Mouse (Mus musculus) left cerebral cortex, adult 18-20 months (tissue): ENCODE data around the gene Gpr142. TPM values are rescaled to one million over a fixed set of nuclear protein-coding genes. Genes with fewer than 3 reads are reported as not detected.

ENCODE experiments used
- DNase-seq, 2 experiments: peaks; one replicate each; pipeline ENCODE4 v3.0.0; 2021 to 2022; ENCODE audit warnings: low spot score in 2 of 2, mixed read lengths in 1 of 2
- long read RNA-seq, 2 experiments: library from polyadenylated mRNA; stranded (forward); transcript quantifications; one replicate each; pipeline ENCODE4 v2.0.0; 2021
- total RNA-seq, 2 experiments: library from RNA; stranded (reverse); gene quantifications; 2 replicates each; pipeline ENCODE4 v1.2.3; 2021

Gpr142 gene
- not detected for total RNA-seq
- long read RNA-seq, experiment 1 = 0 reads
- long read RNA-seq, experiment 2 = 0 reads

DNA sequence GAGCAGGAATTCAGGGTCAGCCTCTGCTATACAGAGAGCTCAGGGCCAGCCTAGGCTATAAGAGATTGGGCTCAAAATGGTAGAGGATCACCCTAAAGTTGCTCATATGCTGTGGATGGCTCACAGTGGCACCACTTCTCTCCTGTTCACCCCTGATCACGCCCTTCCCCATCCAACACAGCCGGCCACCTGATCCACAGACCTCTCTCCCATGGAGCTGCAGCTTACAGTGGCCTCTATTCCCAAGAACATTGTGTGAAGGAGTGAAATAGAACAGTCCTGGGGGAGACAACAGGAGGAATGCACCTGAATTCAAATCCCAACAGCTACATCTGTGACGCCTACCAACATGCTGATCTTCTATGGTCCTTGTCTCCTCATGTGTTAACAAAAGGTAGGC lies at the start of gene Gpr142:
Gene Gpr142, plus strand, starts transcription at position 301 of the 400 bp plus-strand sequence.
- DNase-seq = no peak

DNA sequence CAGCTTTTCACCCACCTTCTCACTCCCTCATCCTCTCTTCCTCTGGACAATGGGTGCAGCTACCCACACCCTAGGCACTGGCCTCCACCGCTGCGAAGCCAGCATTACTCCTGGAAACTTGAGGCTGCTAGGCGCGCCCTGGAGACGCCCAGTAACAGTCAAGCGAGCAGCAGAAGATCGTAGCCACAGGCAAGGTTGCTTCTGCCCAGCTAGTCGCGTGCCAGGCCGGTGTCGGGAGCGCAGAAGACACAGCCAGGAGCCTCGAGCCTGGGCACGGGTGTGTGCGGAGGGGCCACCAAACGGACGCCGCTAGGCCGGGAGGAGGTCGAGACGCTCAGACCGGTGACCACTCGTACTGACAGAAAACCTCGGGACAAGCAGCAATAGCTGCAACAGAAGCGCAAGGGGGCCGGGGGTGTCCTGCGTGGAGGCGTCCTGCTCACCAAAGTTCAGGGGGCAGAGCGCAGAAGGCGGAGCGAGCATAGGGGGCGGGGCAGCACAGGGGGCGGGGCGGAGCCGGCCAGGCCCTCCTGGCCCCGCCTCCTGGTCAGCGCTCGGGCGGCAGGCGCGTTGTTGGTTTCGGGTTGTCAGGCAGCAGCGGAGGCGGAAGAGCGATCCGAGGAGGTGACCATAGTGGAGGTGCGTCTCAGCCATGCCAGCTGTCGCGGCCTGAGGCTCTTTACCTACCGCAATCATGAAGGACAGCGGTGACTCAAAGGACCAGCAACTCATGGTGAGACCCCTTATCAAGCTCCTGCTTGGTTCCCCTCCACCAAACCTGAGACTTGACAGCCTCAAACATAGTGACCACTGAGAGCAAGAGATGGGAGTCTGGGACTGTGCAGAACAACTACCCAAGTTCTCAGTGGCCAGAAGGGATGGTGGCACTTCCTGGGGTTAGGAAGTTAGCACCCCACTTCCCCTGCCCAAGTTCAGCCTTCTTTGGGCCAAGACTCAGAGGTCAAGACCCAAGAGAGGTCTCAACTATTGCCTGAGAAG lies 33.6 kb upstream of the Gpr142 start, which contains the start of gene Kif19a:
Gene Kif19a, plus strand, starts transcription at position 569 of the 999 bp plus-strand sequence.
- peak in 1 of 2 experiments; percentile 15 for DNase-seq

- DNase-seq = no peak
Measured at GRCm38 (mm10) chr11:114769911-114770310, 28.8 kb upstream of the Gpr142 start.

- no peak for DNase-seq
Measured at GRCm38 (mm10) chr11:114771896-114772295, 26.8 kb upstream of the Gpr142 start.

DNA sequence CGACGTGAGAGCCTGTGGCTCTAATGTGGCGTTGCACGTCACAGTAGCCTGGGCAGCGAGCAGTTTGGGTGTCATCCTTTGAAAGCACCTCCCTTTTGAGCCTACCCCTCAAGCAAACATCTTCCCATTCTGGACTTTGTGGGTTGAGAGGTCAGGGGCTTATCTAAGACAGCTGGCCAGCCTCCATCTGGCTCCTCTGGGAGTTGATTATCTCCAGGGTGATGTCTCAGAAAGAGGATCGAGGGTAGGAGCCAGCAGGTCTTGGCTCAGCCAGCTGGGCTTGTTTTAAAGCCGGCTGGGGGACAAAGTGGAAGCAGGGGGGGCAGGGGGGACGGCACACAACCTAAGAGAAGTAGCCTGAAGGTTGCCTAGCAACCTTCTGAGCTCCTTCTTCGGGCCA lies 18.6 kb upstream of the Gpr142 start:
- no peak for DNase-seq

GRCm38 (mm10) chr11:114785892-114786291 lies 12.8 kb upstream of the Gpr142 start:
- DNase-seq = no peak

DNA sequence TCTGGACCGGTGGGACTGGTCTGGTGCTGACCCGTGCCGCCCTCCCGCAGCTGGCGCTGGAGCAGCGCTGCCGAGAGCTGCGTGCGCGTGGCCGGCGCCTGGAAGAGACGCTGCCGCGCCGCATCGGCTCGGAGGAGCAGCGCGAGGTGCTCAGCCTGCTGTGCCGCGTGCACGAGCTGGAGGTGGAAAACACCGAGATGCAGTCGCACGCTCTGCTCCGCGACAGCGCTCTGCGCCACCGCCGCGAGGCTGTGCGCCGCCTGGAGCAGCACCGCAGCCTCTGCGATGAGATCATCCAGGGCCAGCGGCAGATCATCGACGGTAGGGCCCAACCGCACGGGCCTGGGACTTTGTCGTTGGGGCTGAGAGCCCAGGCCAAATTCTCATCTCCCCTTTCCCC lies 12.4 kb upstream of the Gpr142 start:
- DNase-seq = peak; percentile 62 to 69

DNA sequence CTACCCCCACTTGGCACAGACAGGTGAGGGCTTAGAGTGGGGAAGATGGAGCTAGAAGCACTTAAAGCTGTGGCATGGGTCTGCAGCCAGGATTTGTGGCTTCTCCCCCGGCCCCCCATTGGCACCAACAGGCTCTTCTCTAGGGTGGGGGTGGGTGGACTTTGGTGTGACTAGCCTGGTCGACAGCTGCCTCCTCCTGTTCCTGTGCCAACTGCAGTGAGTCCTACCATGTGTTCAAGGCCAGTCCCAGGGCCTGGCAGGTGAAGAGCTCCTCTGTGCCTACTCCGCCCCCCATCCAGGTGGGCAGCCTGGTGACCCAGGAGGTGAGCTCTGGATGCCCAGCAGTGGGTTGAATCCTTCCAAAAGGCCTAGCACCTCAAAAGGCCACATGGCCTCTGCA lies 11.1 kb upstream of the Gpr142 start:
- DNase-seq = no peak

GRCm38 (mm10) chr11:114789061-114789714 lies 9.5 kb upstream of the Gpr142 start:
- DNase-seq = peak; percentile 86 to 88

GRCm38 (mm10) chr11:114789716-114790115 lies 9.0 kb upstream of the Gpr142 start:
- no peak for DNase-seq

- no peak for DNase-seq
Measured at GRCm38 (mm10) chr11:114790171-114790570, 8.6 kb upstream of the Gpr142 start.

DNA sequence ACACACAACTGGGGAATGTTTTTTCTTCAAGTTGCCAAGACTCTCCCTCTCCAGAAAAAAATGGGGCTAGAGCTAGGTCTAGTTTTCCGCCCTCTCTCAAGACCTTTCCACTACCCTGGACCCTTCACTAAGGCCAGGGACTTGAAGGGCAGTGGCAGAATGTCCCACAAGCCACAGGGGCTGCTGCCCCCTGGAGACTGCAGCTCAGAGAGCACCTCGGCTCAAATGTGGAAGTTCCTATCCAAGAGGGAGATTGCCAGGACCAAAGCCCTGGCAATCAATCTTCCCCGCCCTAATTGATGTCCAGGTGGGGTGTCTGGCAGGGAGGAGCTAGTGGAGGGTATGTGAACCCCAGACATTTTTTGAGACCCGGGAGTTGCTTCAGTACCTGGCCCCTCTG lies 7.9 kb upstream of the Gpr142 start:
- no peak for DNase-seq

- DNase-seq = peak; percentile 30 to 46
Measured at GRCm38 (mm10) chr11:114791351-114791889, 7.3 kb upstream of the Gpr142 start.

GRCm38 (mm10) chr11:114791891-114792411 lies 6.8 kb upstream of the Gpr142 start:
- peak; percentile 39 to 62 for DNase-seq

DNA sequence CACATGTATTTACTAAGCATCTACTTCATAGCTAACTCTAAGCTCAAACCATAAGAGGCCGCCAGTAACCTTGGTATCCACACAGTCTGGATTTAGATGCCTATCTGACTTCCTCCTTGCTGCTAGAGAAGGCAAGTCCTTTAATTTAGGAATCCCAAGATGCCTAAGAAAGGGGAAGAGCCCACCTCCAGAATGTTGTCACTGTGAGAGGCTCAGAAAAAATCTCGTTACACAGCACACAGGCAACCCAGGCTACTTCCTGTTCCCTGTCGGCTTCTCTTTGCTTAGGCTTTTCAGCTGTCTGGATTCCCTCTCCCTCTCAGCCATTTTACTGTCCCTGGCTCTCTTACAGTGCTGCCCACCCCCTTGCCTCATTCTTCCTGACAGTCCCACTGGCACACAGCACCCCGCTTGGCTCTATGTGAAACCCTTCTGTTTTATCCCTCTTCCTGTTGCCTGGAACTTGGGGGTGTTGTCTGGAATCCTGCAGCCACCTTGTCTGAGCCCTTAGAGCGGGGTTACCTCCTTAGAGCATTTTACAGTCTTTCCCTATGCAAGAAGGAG lies 5.7 kb upstream of the Gpr142 start:
- peak in 1 of 2 experiments; percentile 21 for DNase-seq

DNA sequence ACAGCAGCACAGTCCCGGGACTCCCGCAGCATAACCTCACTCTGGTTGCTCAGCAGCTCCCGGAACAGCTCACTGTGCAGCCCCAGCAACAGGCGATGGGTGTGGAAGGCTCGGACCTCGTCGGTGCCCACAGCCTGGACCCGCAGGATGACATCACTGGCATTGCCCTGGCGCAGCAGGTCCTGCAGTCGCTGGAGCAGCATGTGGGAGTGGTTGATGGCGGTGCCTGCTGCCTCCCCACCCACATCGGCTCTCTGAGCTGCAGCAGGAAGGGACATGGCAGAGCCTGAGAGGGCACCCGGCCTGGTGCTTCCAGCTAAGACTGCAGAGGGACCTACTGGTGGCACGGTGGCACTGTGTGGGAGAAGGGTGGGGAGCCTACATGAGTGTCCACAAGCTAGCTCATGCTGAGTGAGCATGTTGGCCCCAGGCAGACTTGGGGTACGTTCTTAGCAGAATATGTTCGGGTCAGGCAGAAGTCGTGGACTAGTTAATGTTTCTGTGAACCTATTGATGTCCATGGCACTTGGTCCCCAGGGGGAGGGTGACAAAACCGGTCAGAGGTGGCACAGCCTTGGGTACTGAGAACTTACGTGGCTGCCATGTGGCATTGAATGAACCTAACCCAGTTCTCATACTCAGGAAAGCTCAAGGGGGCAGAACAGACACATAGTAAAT lies 4.7 kb upstream of the Gpr142 start:
- DNase-seq = no peak

- DNase-seq = no peak
Measured at GRCm38 (mm10) chr11:114794691-114795090, 4.0 kb upstream of the Gpr142 start.

- DNase-seq = peak; percentile 91 to 93
Measured at GRCm38 (mm10) chr11:114795231-114795746, 3.4 kb upstream of the Gpr142 start.

DNA sequence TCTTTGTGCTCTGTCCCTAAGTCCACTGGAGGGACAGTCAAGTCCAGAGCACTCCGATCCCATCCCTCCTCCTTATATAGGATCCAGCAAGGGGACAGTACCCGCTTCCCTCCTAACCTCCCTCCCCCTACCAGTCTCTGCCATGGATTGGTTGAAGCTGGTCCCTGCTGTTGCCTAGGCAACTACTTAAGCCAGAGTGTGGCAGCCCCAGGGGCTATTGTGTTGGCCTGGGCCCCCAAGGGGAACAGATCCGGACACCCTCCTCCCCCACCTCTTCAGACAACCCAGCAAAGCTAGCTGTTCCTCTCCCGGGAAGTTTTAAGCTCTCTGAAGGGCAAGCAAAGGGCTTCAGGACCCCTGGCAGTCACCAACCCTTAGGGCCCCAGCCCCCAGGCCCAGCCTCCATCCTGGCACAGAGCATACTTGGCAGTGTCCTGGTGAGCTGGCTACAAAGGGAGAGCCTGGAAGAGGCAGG lies 2.8 kb upstream of the Gpr142 start, which contains the start of gene Btbd17:
Gene Btbd17, minus strand, starts transcription at position 98 of the 475 bp plus-strand sequence.
- peak in 1 of 2 experiments; percentile 32 for DNase-seq

DNA sequence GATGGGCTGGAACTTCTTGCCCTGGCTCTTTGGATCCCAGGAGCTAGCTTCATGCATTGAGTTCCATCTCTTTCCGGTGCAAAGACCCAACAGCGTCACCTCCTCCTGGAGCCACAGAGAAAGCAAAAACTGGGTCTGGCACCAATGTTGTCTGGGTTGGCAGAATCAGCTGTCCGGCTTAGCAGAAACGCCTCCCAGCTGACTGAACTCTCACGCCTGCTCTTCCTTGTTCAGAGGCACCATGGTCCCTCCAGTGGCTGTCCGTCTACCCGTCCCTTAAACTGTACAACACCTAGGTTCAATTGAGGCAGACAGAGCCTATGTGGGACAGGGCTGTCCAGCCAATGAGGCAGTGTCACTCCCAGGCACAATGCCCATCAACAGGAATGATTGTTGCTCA lies 1.5 kb upstream of the Gpr142 start:
- DNase-seq = no peak
